Mouse (Mus musculus) C2C12 (cell line): ENCODE measurements around the gene Tspan8. TPM values are rescaled to one million over a fixed set of nuclear protein-coding genes. Genes with fewer than 3 reads are reported as not detected.

Source experiments
- H3K27me3 ChIP-seq: one replicate; pipeline ENCODE4 v1.6.1; 2011; ENCODE audit not compliant: control insufficient read depth, insufficient read depth, insufficient read length
- H3K36me3 ChIP-seq: one replicate; pipeline ENCODE4 v1.6.1; 2011; ENCODE audit not compliant: control insufficient read depth, insufficient read depth
- H3K4me3 ChIP-seq: one replicate; pipeline ENCODE4 v1.5.1; 2011; ENCODE audit warnings: mild to moderate bottlenecking, control low read depth; ENCODE audit not compliant: poor library complexity, insufficient read depth, severe bottlenecking
- H3K79me2 ChIP-seq: one replicate; pipeline ENCODE4 v1.6.1; 2011; ENCODE audit not compliant: control insufficient read depth, insufficient read depth
- H3K79me3 ChIP-seq: one replicate; pipeline ENCODE4 v1.6.1; 2011; ENCODE audit warnings: low read depth, control low read depth
- H3ac ChIP-seq: one replicate; pipeline ENCODE3; 2011; ENCODE audit warnings: low read depth; ENCODE audit not compliant: control insufficient read depth, insufficient read length
- CEBPB ChIP-seq: IDR thresholded peaks from one replicate; pipeline ENCODE4 v1.6.1; 2011; ENCODE audit warnings: low read depth, mild to moderate bottlenecking, control low read depth, moderate library complexity
- CTCF ChIP-seq: IDR thresholded peaks from one replicate; pipeline ENCODE4 v1.5.1; 2011; ENCODE audit not compliant: control insufficient read depth, insufficient read depth, insufficient read length
- FOSL1 ChIP-seq: IDR thresholded peaks from one replicate; pipeline ENCODE4 v1.8.0; 2011; ENCODE audit warnings: mild to moderate bottlenecking, low read length; ENCODE audit not compliant: poor library complexity, insufficient read depth, severe bottlenecking
- MAX ChIP-seq: IDR thresholded peaks from one replicate; pipeline ENCODE4 v1.6.1; 2011; ENCODE audit warnings: mild to moderate bottlenecking, control low read depth
- MYOD1 ChIP-seq: IDR thresholded peaks from one replicate; pipeline ENCODE4 v1.6.1; 2011; ENCODE audit warnings: low read depth; ENCODE audit not compliant: control insufficient read depth, insufficient read length
- MYOG ChIP-seq: IDR thresholded peaks from one replicate; pipeline ENCODE4 v1.6.1; 2011; ENCODE audit not compliant: control insufficient read depth, insufficient read length; ENCODE audit errors: extremely low read depth
- USF1 ChIP-seq: IDR thresholded peaks from one replicate; pipeline ENCODE4 v1.6.1; 2011; ENCODE audit warnings: low read depth, mild to moderate bottlenecking, control low read depth, moderate library complexity
- polyA plus RNA-seq: library from polyadenylated mRNA; unstranded; fragments of >200 nt; fragmentation: generic; extraction: Trizol; gene quantifications from one replicate; pipeline ENCODE4 v1.2.1, GENCODE M21; 2012; ENCODE audit warnings: missing spikeins

Tspan8 gene
- polyA plus RNA-seq, 1 experiment = 0.47 TPM

GRCm38 (mm10) chr10:115825289-115825688 lies 8.7 kb downstream of the Tspan8 start:
- H3K4me3 ChIP-seq = no peak overlapping the region
- no peaks in the 10 kb centered on the region for H3K27me3 ChIP-seq
- no peak overlapping the region for H3ac ChIP-seq
- H3K79me3 ChIP-seq = no peaks in the 10 kb centered on the region
- TF ChIP-seq CTCF = no peak
- no peak for TF ChIP-seq MYOD1
- no peak for TF ChIP-seq USF1
- no peak for TF ChIP-seq MYOG
- no peak for TF ChIP-seq CEBPB
- TF ChIP-seq FOSL1 = no peak
- no peak for TF ChIP-seq MAX
- no peaks in the 10 kb centered on the region for H3K79me2 ChIP-seq
- no peaks in the 10 kb centered on the region for H3K36me3 ChIP-seq

GRCm38 (mm10) chr10:115828872-115829271 lies 12.2 kb downstream of the Tspan8 start:
- H3K36me3 ChIP-seq = no peaks in the 10 kb centered on the region
- no peaks in the 10 kb centered on the region for H3K27me3 ChIP-seq
- no peaks in the 10 kb centered on the region for H3K79me3 ChIP-seq

GRCm38 (mm10) chr10:115829696-115830095 lies 13.1 kb downstream of the Tspan8 start:
- TF ChIP-seq CTCF = no peak
- no peak for TF ChIP-seq MYOG
- no peak for TF ChIP-seq MAX
- TF ChIP-seq USF1 = no peak
- no peak for TF ChIP-seq MYOD1
- TF ChIP-seq FOSL1 = no peak
- TF ChIP-seq CEBPB = no peak

More at GRCm38 (mm10) chr10:115828872-115829271, 12.2 kb downstream of the Tspan8 start:
- Histone ChIP-seq H3ac (no peak overlapping the region), H3K4me3 (no peak overlapping the region), H3K79me2 (no peaks in the 10 kb centered on the region)
- no peak for TF ChIP-seq MYOG
- no peak for TF ChIP-seq FOSL1
- no peak for TF ChIP-seq MYOD1
- TF ChIP-seq USF1 = no peak
- no peak for TF ChIP-seq CEBPB
- no peak for TF ChIP-seq CTCF
- no peak for TF ChIP-seq MAX

GRCm38 (mm10) chr10:115830726-115831125 lies 14.1 kb downstream of the Tspan8 start:
- TF ChIP-seq FOSL1 (no peak), MYOG (no peak)
- no peaks in the 10 kb centered on the region for H3K36me3 ChIP-seq
- H3K79me3 ChIP-seq = no peaks in the 10 kb centered on the region

More at GRCm38 (mm10) chr10:115829696-115830095, 13.1 kb downstream of the Tspan8 start:
- H3K79me2 ChIP-seq = no peaks in the 10 kb centered on the region
- no peaks in the 10 kb centered on the region for H3K27me3 ChIP-seq
- H3K4me3 ChIP-seq = no peak overlapping the region
- H3K36me3 ChIP-seq = no peaks in the 10 kb centered on the region
- no peaks in the 10 kb centered on the region for H3K79me3 ChIP-seq
- H3ac ChIP-seq = no peak overlapping the region

GRCm38 (mm10) chr10:115834017-115834416 lies 17.4 kb downstream of the Tspan8 start:
- Histone ChIP-seq H3K79me2 (no peaks in the 10 kb centered on the region), H3K27me3 (no peaks in the 10 kb centered on the region), H3ac (no peak overlapping the region), H3K79me3 (no peaks in the 10 kb centered on the region), H3K4me3 (no peak overlapping the region), H3K36me3 (no peaks in the 10 kb centered on the region)
- TF ChIP-seq CTCF = no peak
- no peak for TF ChIP-seq MYOG
- no peak for TF ChIP-seq MAX
- no peak for TF ChIP-seq USF1
- TF ChIP-seq CEBPB = no peak
- TF ChIP-seq FOSL1 = no peak
- TF ChIP-seq MYOD1 = no peak

More at GRCm38 (mm10) chr10:115830726-115831125, 14.1 kb downstream of the Tspan8 start:
- H3K27me3 ChIP-seq = no peaks in the 10 kb centered on the region
- no peaks in the 10 kb centered on the region for H3K79me2 ChIP-seq
- H3ac ChIP-seq = no peak overlapping the region
- H3K4me3 ChIP-seq = no peak overlapping the region

GRCm38 (mm10) chr10:115846930-115847329 lies 30.3 kb downstream of the Tspan8 start:
- no peaks in the 10 kb centered on the region for H3K79me2 ChIP-seq
- H3K36me3 ChIP-seq = no peaks in the 10 kb centered on the region
- H3K79me3 ChIP-seq = no peaks in the 10 kb centered on the region
- no peak overlapping the region for H3K4me3 ChIP-seq
- TF ChIP-seq MYOG (no peak), USF1 (no peak), MYOD1 (no peak)
- H3K27me3 ChIP-seq = no peaks in the 10 kb centered on the region
- H3ac ChIP-seq = no peak overlapping the region
